Mouse (Mus musculus) CH12.LX (cell line): ENCODE results near the gene Atp13a4. TPM values are rescaled to one million over a fixed set of nuclear protein-coding genes. Genes with fewer than 3 reads are reported as not detected.

ENCODE experiments used
- DNase-seq: peaks from one replicate; pipeline ENCODE4 v3.0.0-alpha.2; 2013; ENCODE audit errors: extremely low read depth
- H3K27ac ChIP-seq: 2 replicates; pipeline ENCODE4 v1.5.1; 2012; ENCODE audit warnings: low read depth, mild to moderate bottlenecking, control low read depth, moderate library complexity; ENCODE audit not compliant: insufficient read depth
- H3K27me3 ChIP-seq: replicated peaks from 2 replicates; pipeline ENCODE3; 2012; ENCODE audit warnings: inconsistent platforms
- H3K36me3 ChIP-seq, 2 experiments: replicated peaks in 1 of 2; 2 replicates each; pipeline versions ENCODE3 to v1.6.1; 2012; ENCODE audit warnings: inconsistent platforms in 1 of 2, low read length in 1 of 2, mild to moderate bottlenecking in 1 of 2, mixed read lengths in 1 of 2, moderate library complexity in 1 of 2; ENCODE audit not compliant: control insufficient read depth in 1 of 2, insufficient read depth in 1 of 2
- H3K4me1 ChIP-seq, 2 experiments: 2 replicates each; pipeline ENCODE4 v1.6.1; 2012; ENCODE audit warnings: inconsistent platforms in 1 of 2, moderate library complexity in 1 of 2; ENCODE audit not compliant: insufficient read depth in 2 of 2, control insufficient read depth in 1 of 2
- H3K4me2 ChIP-seq: 2 replicates; pipeline ENCODE4 v1.6.1; 2012; ENCODE audit warnings: low read depth, mild to moderate bottlenecking, control low read depth; ENCODE audit not compliant: poor library complexity, insufficient read depth, severe bottlenecking
- H3K4me3 ChIP-seq, 3 experiments: fragments of 150-350 bp in 1 of 3; sonication (generic) in 1 of 3; replicated peaks in 1 of 3; 2 replicates each; pipeline versions ENCODE3 to v1.5.1; 2011 to 2012; ENCODE audit warnings: low read depth in 2 of 3, low read length in 2 of 3, mild to moderate bottlenecking in 2 of 3, moderate library complexity in 2 of 3, control low read depth in 1 of 3, improper control_type of control experiment in 1 of 3, inconsistent platforms in 1 of 3, mixed read lengths in 1 of 3; ENCODE audit not compliant: poor library complexity in 1 of 3
- H3K79me2 ChIP-seq: replicated peaks from 2 replicates; pipeline ENCODE4 v1.6.1; 2012; ENCODE audit warnings: mild to moderate bottlenecking, moderate library complexity; ENCODE audit not compliant: control insufficient read depth, poor library complexity, insufficient read depth, severe bottlenecking; ENCODE audit errors: extremely low read depth
- H3K9ac ChIP-seq: 2 replicates; pipeline ENCODE4 v1.6.1; 2012; ENCODE audit warnings: low read depth, mild to moderate bottlenecking, control low read depth, moderate library complexity; ENCODE audit not compliant: insufficient read depth
- H3K9me3 ChIP-seq: replicated peaks from 2 replicates; pipeline ENCODE3; 2012; ENCODE audit warnings: low read length, inconsistent platforms, mixed read lengths
- BHLHE40 ChIP-seq: IDR thresholded peaks from 2 replicates; pipeline ENCODE4 v1.6.1; 2011; ENCODE audit warnings: mild to moderate bottlenecking, low read depth, low read length, improper control_type of control experiment
- CHD1 ChIP-seq: IDR thresholded peaks from 2 replicates; pipeline ENCODE4 v1.6.1; 2012; ENCODE audit warnings: low read depth, low read length, improper control_type of control experiment, inconsistent platforms
- CHD2 ChIP-seq: IDR thresholded peaks from 2 replicates; pipeline ENCODE4 v1.6.1; 2011; ENCODE audit warnings: low read length, improper control_type of control experiment
- CTCF ChIP-seq, 2 experiments: IDR thresholded peaks in 1 of 2; conservative IDR thresholded peaks in 1 of 2; 2 replicates each; pipeline ENCODE4 v1.5.1; 2011 to 2012; ENCODE audit warnings: low read depth in 2 of 2, low read length in 2 of 2, improper control_type of control experiment in 1 of 2, inconsistent platforms in 1 of 2, mild to moderate bottlenecking in 1 of 2, moderate library complexity in 1 of 2
- E2F4 ChIP-seq: IDR thresholded peaks from 2 replicates; pipeline ENCODE4 v1.6.1; 2011; ENCODE audit warnings: low read depth, low read length, improper control_type of control experiment; ENCODE audit not compliant: insufficient replicate concordance
- ELF1 ChIP-seq: IDR thresholded peaks from 2 replicates; pipeline ENCODE4 v1.6.1; 2014; ENCODE audit warnings: low read depth, mild to moderate bottlenecking, inconsistent platforms, low read length, improper control_type of control experiment
- EP300 ChIP-seq: IDR thresholded peaks from 2 replicates; pipeline ENCODE4 v1.6.1; 2011; ENCODE audit warnings: low read length, improper control_type of control experiment
- ETS1 ChIP-seq: conservative IDR thresholded peaks from 2 replicates; pipeline ENCODE4 v1.6.1; 2012; ENCODE audit warnings: low read depth, mild to moderate bottlenecking, inconsistent platforms, low read length, improper control_type of control experiment, moderate library complexity
- GABPA ChIP-seq: IDR thresholded peaks from 2 replicates; pipeline ENCODE4 v1.6.1; 2012; ENCODE audit warnings: low read depth, low read length, improper control_type of control experiment, inconsistent platforms; ENCODE audit not compliant: insufficient replicate concordance
- HCFC1 ChIP-seq: IDR thresholded peaks from 2 replicates; pipeline ENCODE4 v1.6.1; 2012; ENCODE audit warnings: low read depth, mild to moderate bottlenecking, inconsistent platforms, low read length, improper control_type of control experiment
- IRF4 ChIP-seq: IDR thresholded peaks from 2 replicates; pipeline ENCODE4 v1.6.1; 2014; ENCODE audit warnings: low read depth, mild to moderate bottlenecking, inconsistent platforms, low read length, improper control_type of control experiment
- JUN ChIP-seq: IDR thresholded peaks from 2 replicates; pipeline ENCODE4 v1.6.1; 2011; ENCODE audit warnings: low read depth, mild to moderate bottlenecking, low read length, improper control_type of control experiment, moderate library complexity; ENCODE audit not compliant: insufficient read depth
- JUND ChIP-seq: conservative IDR thresholded peaks from 2 replicates; pipeline ENCODE4 v1.6.1; 2011; ENCODE audit warnings: low read depth, low read length, improper control_type of control experiment
- KAT2A ChIP-seq: IDR thresholded peaks from 2 replicates; pipeline ENCODE4 v1.6.1; 2012; ENCODE audit warnings: low read length, improper control_type of control experiment, inconsistent platforms; ENCODE audit not compliant: insufficient replicate concordance
- MAFK ChIP-seq: IDR thresholded peaks from 2 replicates; pipeline ENCODE4 v1.6.1; 2011; ENCODE audit warnings: low read length, improper control_type of control experiment; ENCODE audit not compliant: insufficient replicate concordance
- MAX ChIP-seq: IDR thresholded peaks from 2 replicates; pipeline ENCODE4 v1.6.1; 2011; ENCODE audit warnings: low read length, improper control_type of control experiment
- MAZ ChIP-seq: IDR thresholded peaks from 2 replicates; pipeline ENCODE4 v1.6.1; 2012; ENCODE audit warnings: low read depth, mild to moderate bottlenecking, inconsistent platforms, low read length, improper control_type of control experiment, moderate library complexity
- MEF2A ChIP-seq: IDR thresholded peaks from 2 replicates; pipeline ENCODE4 v1.6.1; 2014; ENCODE audit warnings: low read depth, mild to moderate bottlenecking, inconsistent platforms, low read length, improper control_type of control experiment, borderline replicate concordance
- MXI1 ChIP-seq: IDR thresholded peaks from 2 replicates; pipeline ENCODE4 v1.6.1; 2011; ENCODE audit warnings: mild to moderate bottlenecking, low read depth, low read length, improper control_type of control experiment
- MYC ChIP-seq: IDR thresholded peaks from 2 replicates; pipeline ENCODE4 v1.6.1; 2011; ENCODE audit warnings: low read depth, mild to moderate bottlenecking, improper control_type of control experiment, low read length
- NELFE ChIP-seq: IDR thresholded peaks from 2 replicates; pipeline ENCODE4 v1.6.1; 2011; ENCODE audit warnings: low read depth, low read length, improper control_type of control experiment
- NRF1 ChIP-seq: IDR thresholded peaks from 2 replicates; pipeline ENCODE4 v1.6.1; 2014; ENCODE audit warnings: low read depth, mild to moderate bottlenecking, inconsistent platforms, low read length, improper control_type of control experiment, moderate library complexity
- PAX5 ChIP-seq: IDR thresholded peaks from 2 replicates; pipeline ENCODE4 v1.6.1; 2012; ENCODE audit warnings: low read length, inconsistent platforms, mixed read lengths
- POLR2A ChIP-seq: IDR thresholded peaks from 2 replicates; pipeline ENCODE4 v1.6.1; 2011; ENCODE audit warnings: low read depth, mild to moderate bottlenecking, improper control_type of control experiment, low read length
- POLR2AphosphoS2 ChIP-seq: IDR thresholded peaks from 2 replicates; pipeline ENCODE4 v1.6.1; 2011; ENCODE audit warnings: low read depth, low read length, improper control_type of control experiment
- RAD21 ChIP-seq: IDR thresholded peaks from 2 replicates; pipeline ENCODE4 v1.6.1; 2011; ENCODE audit warnings: low read depth, mild to moderate bottlenecking, low read length, improper control_type of control experiment, moderate library complexity
- RCOR1 ChIP-seq: conservative IDR thresholded peaks from 2 replicates; pipeline ENCODE4 v1.6.1; 2012; ENCODE audit warnings: low read depth, mild to moderate bottlenecking, inconsistent platforms, low read length, improper control_type of control experiment
- SIN3A ChIP-seq: IDR thresholded peaks from 2 replicates; pipeline ENCODE4 v1.6.1; 2012; ENCODE audit warnings: low read length, improper control_type of control experiment, inconsistent platforms
- SMC3 ChIP-seq: IDR thresholded peaks from 2 replicates; pipeline ENCODE4 v1.6.1; 2011; ENCODE audit warnings: low read depth, low read length, improper control_type of control experiment
- TBP ChIP-seq: conservative IDR thresholded peaks from 2 replicates; pipeline ENCODE4 v1.6.1; 2011; ENCODE audit warnings: low read depth, low read length, improper control_type of control experiment
- TCF12 ChIP-seq: IDR thresholded peaks from 2 replicates; pipeline ENCODE4 v1.6.1; 2014; ENCODE audit warnings: low read depth, mild to moderate bottlenecking, inconsistent platforms, low read length, improper control_type of control experiment
- UBTF ChIP-seq: IDR thresholded peaks from 2 replicates; pipeline ENCODE4 v1.6.1; 2012; ENCODE audit warnings: low read depth, mild to moderate bottlenecking, inconsistent platforms, low read length, improper control_type of control experiment, moderate library complexity
- USF1 ChIP-seq: IDR thresholded peaks from 2 replicates; pipeline ENCODE4 v1.6.1; 2014; ENCODE audit warnings: low read depth, mild to moderate bottlenecking, inconsistent platforms, low read length, improper control_type of control experiment
- USF2 ChIP-seq: conservative IDR thresholded peaks from 2 replicates; pipeline ENCODE4 v1.6.1; 2011; ENCODE audit warnings: low read depth, low read length, improper control_type of control experiment
- ZC3H11A ChIP-seq: IDR thresholded peaks from 2 replicates; pipeline ENCODE4 v1.6.1; 2012; ENCODE audit warnings: low read depth, mild to moderate bottlenecking, inconsistent platforms, low read length, improper control_type of control experiment
- ZKSCAN1 ChIP-seq: IDR thresholded peaks from 2 replicates; pipeline ENCODE4 v1.6.1; 2012; ENCODE audit warnings: low read depth, inconsistent platforms, low read length, improper control_type of control experiment, borderline replicate concordance
- ZMIZ1 ChIP-seq: IDR thresholded peaks from 2 replicates; pipeline ENCODE4 v1.6.1; 2012; ENCODE audit warnings: low read depth, mild to moderate bottlenecking, inconsistent platforms, low read length, improper control_type of control experiment
- ZNF384 ChIP-seq: IDR thresholded peaks from 2 replicates; pipeline ENCODE4 v1.6.1; 2012; ENCODE audit warnings: low read depth, low read length, improper control_type of control experiment, inconsistent platforms
- dilution Hi-C: fragments of 300-500 bp; cut with MboI; formaldehyde crosslinking; loops from 2 replicates; pipeline ENCODE4 v1.14.3; 2020; ENCODE audit warnings: low sequenced_read_pairs; ENCODE audit not compliant: extremely low pct_unique_long_range_greater_than_20kb, extremely low pct_ligation_motif_present
- in situ Hi-C: fragments of 300-500 bp; cut with MboI; formaldehyde crosslinking; loops from 3 replicates; pipeline ENCODE4 v1.14.3; 2019; ENCODE audit warnings: low sequenced_read_pairs, low pct_ligation_motif_present, low pct_unique_long_range_greater_than_20kb, mixed read lengths
- polyA plus RNA-seq: library from polyadenylated mRNA; unstranded; fragments of >175 nt; gene quantifications from 2 replicates; pipeline ENCODE4 v1.2.1, GENCODE M21; 2012; ENCODE audit warnings: low read depth; ENCODE audit not compliant: insufficient read length
- total RNA-seq, 2 experiments: library from RNA; depleted of rRNA; stranded (reverse); fragments of 300-350 nt in 1 of 2; fragments of >200 nt in 1 of 2; gene quantifications; 2 replicates each; pipeline ENCODE4 v1.2.3; 2012 to 2014

Gene Atp13a4
- total and polyA plus RNA-seq, 3 experiments = not detected

GRCm38 (mm10) chr16:29491031-29491430 is 53.6 kb downstream of the Atp13a4 start:
- Histone ChIP-seq H3K4me3 (no peak overlapping the region), H3K36me3 (no peaks in the 10 kb centered on the region), H3K4me2 (no peak overlapping the region), H3K9ac (no peak overlapping the region), H3K27me3 (no peaks in the 10 kb centered on the region), H3K79me2 (no peaks in the 10 kb centered on the region), H3K4me1 (peaks cover under 1 to 10% of the 10 kb centered on the region in 2 experiments; a peak in 3 of 4 replicates), H3K9me3 (no peaks in the 10 kb centered on the region), H3K27ac (no peak overlapping the region)
- dilution Hi-C loops (no loop called here), in situ Hi-C loops (no loop called here)
- TF ChIP-seq ZC3H11A = no peak
- peak; percentile 91 for TF ChIP-seq EP300
- 0 out of 2 replicates have a peak, but pooled peaks have one; percentile 22 for TF ChIP-seq MEF2A
- no peak for TF ChIP-seq USF2
- peak; percentile 91 for TF ChIP-seq IRF4
- TF ChIP-seq GABPA = no peak
- 0 out of 2 replicates have a peak, but pooled peaks have one; percentile 23 for TF ChIP-seq SIN3A
- no peak for TF ChIP-seq CHD1
- TF ChIP-seq NELFE = no peak
- no peak for TF ChIP-seq ZNF384
- no peak for TF ChIP-seq E2F4
- peak; percentile 69 for TF ChIP-seq ETS1
- TF ChIP-seq SMC3 = no peak
- TF ChIP-seq MYC = peak; percentile 84
- no peak for TF ChIP-seq UBTF
- peak; percentile 83 for TF ChIP-seq JUN
- TF ChIP-seq TCF12 = 0 out of 2 replicates have a peak, but pooled peaks have one; percentile 24
- peak; percentile 95 for TF ChIP-seq RCOR1
- TF ChIP-seq CTCF (conservative IDR thresholded peaks at IDR 0.05 in 1 of 2, IDR thresholded peaks at IDR 0.05 in 1 of 2; ENCODE audit: low read depth in 2 of 2, low read length in 2 of 2) = no peak
- TF ChIP-seq ZMIZ1 = no peak
- no peak for TF ChIP-seq USF1
- TF ChIP-seq PAX5 = no peak
- no peak for TF ChIP-seq MAZ
- peak; percentile 99 for TF ChIP-seq BHLHE40
- TF ChIP-seq RAD21 = no peak
- peak; percentile 86 for TF ChIP-seq JUND
- no peak for TF ChIP-seq POLR2AphosphoS2
- TF ChIP-seq MXI1 = peak; percentile 58; the same call in 1 of the 2 replicates
- TF ChIP-seq ELF1 = no peak
- TF ChIP-seq KAT2A = no peak
- TF ChIP-seq NRF1 = no peak
- no peak for TF ChIP-seq HCFC1
- TF ChIP-seq CHD2 = peak; percentile 51; the same call in 1 of the 2 replicates
- peak; percentile 48; the same call in 1 of the 2 replicates for TF ChIP-seq MAFK
- no peak for TF ChIP-seq ZKSCAN1
- no peak for TF ChIP-seq POLR2A
- peak; percentile 85; the same call in 1 of the 2 replicates for TF ChIP-seq MAX
- no peak for TF ChIP-seq TBP
- peak; percentile 51 for DNase-seq
